Mouse (Mus musculus) cerebellum, postnatal 4 days (tissue): ENCODE measurements around the gene Itpkc.
A peak's percentile ranks its signal among the peaks of the same experiment; 100 is the strongest.

ENCODE experiments used
- DNase-seq, 2 experiments: peaks; one replicate each; pipeline ENCODE4 v3.0.0; 2022; ENCODE audit warnings: low spot score in 2 of 2, mixed read lengths in 1 of 2

The Itpkc gene

DNA sequence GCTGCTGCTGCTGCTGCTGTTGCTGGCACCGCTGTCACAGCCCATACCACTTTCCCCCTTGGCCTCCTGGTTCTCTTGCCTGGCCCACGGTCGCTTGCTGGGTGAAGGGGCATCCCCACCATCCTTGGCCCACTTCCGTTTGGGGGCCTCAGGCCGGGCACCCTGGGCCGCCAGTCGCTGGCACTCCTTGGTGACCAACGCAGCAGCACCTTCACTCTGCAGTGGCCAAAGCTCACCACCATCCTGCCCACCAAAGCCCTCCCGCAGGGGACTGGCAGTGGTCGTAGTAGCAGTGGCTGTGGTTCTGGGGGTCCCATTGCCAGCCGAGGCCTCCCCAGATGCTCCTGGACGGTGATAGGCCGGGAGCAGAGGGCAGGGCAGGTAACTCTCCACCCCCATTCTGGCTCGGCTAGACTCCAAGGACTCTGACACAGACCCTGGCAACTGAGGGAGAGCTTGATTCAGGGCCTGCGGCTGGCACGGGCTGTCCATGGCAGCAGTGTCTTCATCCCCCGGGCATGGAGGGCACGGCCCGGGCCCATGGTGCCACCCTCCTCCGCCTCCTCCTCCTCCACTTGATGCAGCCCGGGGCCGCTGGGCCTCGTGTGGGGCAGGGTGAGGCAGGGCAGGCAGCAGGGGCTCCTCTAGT lies 63.3 kb downstream of the Itpkc start:
- DNase-seq = no peak

DNA sequence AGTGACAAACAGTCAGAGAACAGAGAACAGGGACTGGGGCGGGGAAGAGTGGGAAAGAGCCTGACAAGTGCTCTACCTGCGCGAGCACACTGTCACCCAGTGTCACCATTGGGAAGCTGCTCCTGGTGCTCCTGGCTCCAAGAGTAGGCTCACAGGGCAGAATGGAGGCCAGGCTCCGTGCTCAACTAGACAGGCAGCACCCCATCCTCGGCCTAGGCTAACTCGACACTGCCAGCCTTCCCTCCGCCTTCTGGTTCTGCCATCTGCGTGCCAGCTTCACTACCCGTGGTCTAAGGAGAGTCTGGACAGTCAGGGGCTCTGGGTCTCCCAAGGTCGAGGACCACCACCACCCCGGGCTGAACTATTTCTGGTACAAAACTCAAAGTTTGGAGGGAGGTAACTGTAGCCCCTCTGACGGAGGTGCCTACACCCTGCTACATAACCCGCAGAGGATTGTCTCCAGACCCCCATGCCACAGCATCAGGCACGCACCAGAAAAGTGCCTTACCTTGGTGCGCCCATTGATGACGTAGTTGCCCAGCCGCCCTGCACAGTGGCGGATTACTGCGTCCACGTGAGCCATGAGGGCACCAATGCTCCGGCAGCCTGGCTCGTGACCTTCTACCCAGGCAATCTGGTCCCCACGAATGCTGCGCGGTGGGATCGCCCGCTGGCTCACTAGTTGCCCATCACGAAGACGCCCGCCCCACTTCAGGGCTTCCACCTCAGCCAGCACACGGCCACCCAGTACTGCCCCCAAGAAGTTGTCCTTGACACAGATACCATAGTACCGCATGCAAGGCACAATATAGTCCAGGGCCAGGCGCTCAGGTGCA lies 64.1 kb downstream of the Itpkc start:
- DNase-seq = no peak

- DNase-seq = no peak
These were observed 65.0 kb downstream of the Itpkc start for GRCm38 (mm10) chr7:27163450-27163805.

DNA sequence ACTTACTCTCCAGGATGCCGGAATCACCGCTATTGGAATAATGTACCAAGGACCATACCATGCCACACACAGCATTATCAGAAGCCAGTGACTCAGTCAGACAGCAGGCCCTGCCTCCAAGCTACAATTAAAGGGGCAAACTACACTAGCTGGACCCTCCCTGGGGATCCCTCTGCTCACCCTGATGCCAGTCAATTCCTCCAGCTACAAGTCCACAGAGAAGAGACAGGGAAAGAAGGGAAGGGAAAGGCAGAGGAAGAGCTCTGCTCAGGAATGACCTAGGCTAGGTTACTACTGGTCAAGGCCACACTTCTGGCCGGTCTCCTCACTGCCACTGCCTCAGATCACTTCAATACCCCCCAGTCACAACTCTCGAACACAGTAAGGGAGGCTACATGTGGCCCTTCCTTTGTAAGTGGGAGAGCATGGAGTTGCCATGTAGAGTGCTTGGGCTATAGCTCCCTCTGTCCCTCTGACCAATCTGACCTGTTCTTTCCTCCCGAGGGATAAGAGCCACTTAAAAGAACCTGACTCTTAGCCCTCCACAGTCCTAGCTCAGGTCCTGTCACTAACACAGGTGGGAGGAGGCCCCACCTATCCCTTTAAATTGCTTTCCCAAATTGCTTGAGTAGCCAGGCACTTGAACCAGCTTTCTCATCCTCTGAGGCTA lies 65.5 kb downstream of the Itpkc start:
- DNase-seq = no peak

DNA sequence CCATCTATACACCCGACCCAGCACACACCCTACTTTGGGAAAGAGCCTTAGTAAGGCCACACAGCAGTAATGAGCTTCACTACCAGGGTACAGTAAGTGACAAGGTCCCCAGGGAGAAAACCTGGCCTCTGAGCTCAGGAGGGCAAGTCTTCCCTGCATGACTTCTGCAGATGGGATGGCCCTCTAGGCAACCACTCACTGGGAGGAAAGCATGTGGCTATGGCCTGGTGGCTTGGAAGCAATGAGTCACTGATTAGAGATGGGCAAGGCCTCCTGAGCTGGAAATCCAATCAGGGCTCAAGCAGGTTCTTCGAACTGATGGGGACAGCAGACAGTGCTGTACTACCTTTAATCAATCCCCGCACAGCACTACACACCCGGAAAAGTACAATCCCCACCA lies 66.7 kb downstream of the Itpkc start:
- DNase-seq = no peak

DNA sequence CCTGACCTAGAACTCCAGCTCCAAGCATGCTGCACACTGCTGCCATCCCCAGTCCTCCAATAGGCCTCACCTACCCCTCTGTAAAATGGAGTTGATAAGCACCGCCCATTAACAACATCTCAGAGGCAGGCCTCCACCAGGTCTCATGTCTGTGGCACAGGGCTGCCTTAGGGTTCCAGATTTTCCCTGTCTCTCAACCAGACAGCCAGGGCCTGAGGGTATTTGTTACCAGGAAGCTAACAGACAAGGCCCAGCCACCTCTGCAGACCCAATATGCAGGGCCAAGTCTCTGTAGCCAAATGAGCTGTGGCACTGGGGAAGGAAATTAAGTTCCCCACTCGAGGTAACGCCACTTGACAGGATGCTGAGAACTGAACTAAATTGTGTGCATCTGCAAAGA lies 67.5 kb downstream of the Itpkc start:
- DNase-seq = no peak

- DNase-seq = peak; percentile 81 to 90
These were observed 68.6 kb downstream of the Itpkc start for GRCm38 (mm10) chr7:27159882-27160281.

GRCm38 (mm10) chr7:27159256-27159655 lies 69.2 kb downstream of the Itpkc start:
- DNase-seq = no peak

GRCm38 (mm10) chr7:27158171-27158570 lies 70.3 kb downstream of the Itpkc start:
- DNase-seq = no peak
